Mouse (Mus musculus) liver, postnatal 0 days (tissue): Measurements from ENCODE around the gene A930009A15Rik. TPM values are rescaled to one million over a fixed set of nuclear protein-coding genes. Genes with fewer than 3 reads are reported as not detected.

ENCODE experiments used
- ATAC-seq: fragments of 200-750 bp; cut with Nextera tagmentation; 2 replicates; pipeline ENCODE4 v1.8.0; 2017; ENCODE audit warnings: mild to moderate bottlenecking, moderate library complexity
- DNase-seq: peaks from one replicate; pipeline ENCODE4 v3.0.0-alpha.2; 2016
- H3K27ac ChIP-seq: fragments of 300-500 bp; sonication (generic); 2 replicates; pipeline ENCODE4 v1.5.1; 2014; ENCODE audit warnings: antibody characterized with exemption, moderate library complexity, mild to moderate bottlenecking, low read depth
- H3K27me3 ChIP-seq: fragments of 300-500 bp; sonication (generic); 2 replicates; pipeline ENCODE4 v1.6.1; 2014; ENCODE audit warnings: low read length, control low read depth, mixed read lengths; ENCODE audit not compliant: insufficient read depth
- H3K36me3 ChIP-seq: fragments of 300-500 bp; sonication (generic); replicated peaks from 2 replicates; pipeline ENCODE4 v1.6.1; 2014; ENCODE audit warnings: mild to moderate bottlenecking, control low read depth, low read length, moderate library complexity, mixed read lengths; ENCODE audit not compliant: insufficient read depth
- H3K4me1 ChIP-seq: fragments of 300-500 bp; sonication (generic); 2 replicates; pipeline ENCODE4 v1.6.1; 2014; ENCODE audit warnings: antibody characterized with exemption, mild to moderate bottlenecking, control low read depth; ENCODE audit not compliant: insufficient read depth
- H3K4me2 ChIP-seq: fragments of 300-500 bp; sonication (generic); 2 replicates; pipeline ENCODE4 v1.6.1; 2014; ENCODE audit warnings: low read depth, mild to moderate bottlenecking, low read length, moderate library complexity, mixed read lengths
- H3K4me3 ChIP-seq: fragments of 300-500 bp; sonication (generic); 2 replicates; pipeline ENCODE4 v1.5.1; 2014; ENCODE audit warnings: low read depth, low read length
- H3K9ac ChIP-seq: fragments of 300-500 bp; sonication (generic); replicated peaks from 2 replicates; pipeline ENCODE4 v1.6.1; 2014; ENCODE audit warnings: mild to moderate bottlenecking, moderate library complexity
- H3K9me3 ChIP-seq: fragments of 300-500 bp; sonication (generic); 2 replicates; pipeline ENCODE4 v1.6.1; 2016; ENCODE audit warnings: mild to moderate bottlenecking, control low read depth, low read length, mixed read lengths
- CTCF ChIP-seq: sonication (generic); IDR thresholded peaks from 2 replicates; pipeline ENCODE4 v1.5.1; 2016; ENCODE audit warnings: antibody characterized with exemption, low read depth
- EP300 ChIP-seq: IDR thresholded peaks from 2 replicates; pipeline ENCODE4 v1.6.1; 2016; ENCODE audit warnings: antibody characterized with exemption, low read depth, mild to moderate bottlenecking
- WGBS: fragments of 180-500 bp; shearing (Covaris S2); extraction: QIAGEN DNeasy Blood & Tissue Kit; methylation state at CpG from one replicate; pipeline ENCODE4 v1.1.7; 2014; ENCODE audit not compliant: insufficient replicate concordance; 5-methylcytosine and 5-hydroxymethylcytosine counted together
- polyA plus RNA-seq: library from polyadenylated mRNA; unstranded; fragments of >200 nt; fragmentation: Nextera tagmentation; extraction: Ambion mirVana; gene quantifications from 2 replicates; pipeline ENCODE4 v1.2.1, GENCODE M21; 2015

A930009A15Rik gene
- polyA plus RNA-seq, 1 experiment from 2014 or later = 0.56 TPM

DNA sequence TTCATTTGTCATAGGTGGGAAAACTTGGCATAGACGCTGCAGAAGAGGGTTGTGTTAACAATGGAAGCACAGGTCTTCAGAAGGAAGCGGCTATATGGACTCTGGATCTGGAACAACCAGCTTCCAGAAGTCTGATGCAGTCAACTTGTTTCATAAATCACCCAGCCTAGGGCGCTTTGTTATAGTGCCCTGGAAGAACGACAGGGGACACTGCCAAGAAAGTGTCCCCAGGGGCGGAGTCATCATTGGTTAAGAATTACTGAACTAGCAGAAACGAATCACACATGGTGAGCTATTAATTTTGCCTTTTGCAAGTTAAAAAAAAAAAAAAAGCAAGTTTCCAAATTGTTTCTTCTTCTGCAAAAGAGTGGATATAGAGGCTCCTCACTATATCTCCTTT, 26.9 kb upstream of the A930009A15Rik start:
- H3K4me3 ChIP-seq = no peak overlapping the region
- no peak for TF ChIP-seq EP300
- H3K4me1 ChIP-seq = no peaks in the 10 kb centered on the region
- 76% methylated on average over 6 of the region's 6 CpGs for WGBS
- no peak overlapping the region for H3K4me2 ChIP-seq
- no peaks in the 10 kb centered on the region for H3K27me3 ChIP-seq
- H3K9me3 ChIP-seq = no peaks in the 10 kb centered on the region
- no peak for ATAC-seq
- H3K36me3 ChIP-seq = no peaks in the 10 kb centered on the region
- H3K9ac ChIP-seq = no peak overlapping the region
- no peak overlapping the region for H3K27ac ChIP-seq
- no peak for DNase-seq

DNA sequence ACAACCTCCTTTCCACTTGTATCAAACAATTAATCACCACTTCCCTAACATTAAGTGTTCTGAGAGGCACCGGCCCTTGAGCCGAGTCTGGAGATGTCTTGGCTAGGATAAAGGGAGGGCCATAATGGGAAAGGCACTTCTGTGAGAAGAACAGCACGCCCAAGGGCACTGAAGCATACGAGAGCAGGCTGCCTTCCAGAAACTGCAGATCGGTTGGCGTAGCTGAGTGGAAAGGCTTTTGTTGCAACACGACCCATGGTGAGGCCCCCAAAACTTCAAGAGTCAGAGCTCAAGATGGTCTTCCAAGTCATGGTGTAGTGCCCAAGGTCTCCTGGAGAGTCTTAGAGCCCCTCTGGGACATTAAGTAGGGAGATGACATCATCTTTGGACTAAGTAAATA, 19.5 kb upstream of the A930009A15Rik start:
- Histone ChIP-seq H3K9me3 (no peaks in the 10 kb centered on the region), H3K4me3 (no peak overlapping the region), H3K4me1 (no peaks in the 10 kb centered on the region), H3K36me3 (no peaks in the 10 kb centered on the region), H3K4me2 (no peak overlapping the region), H3K9ac (no peak overlapping the region), H3K27me3 (no peaks in the 10 kb centered on the region), H3K27ac (no peak overlapping the region)
- DNase-seq (no peak), ATAC-seq (no peak)
- TF ChIP-seq EP300 (no peak), CTCF (no peak)
- 82% methylated on average over 7 of the region's 7 CpGs for WGBS

DNA sequence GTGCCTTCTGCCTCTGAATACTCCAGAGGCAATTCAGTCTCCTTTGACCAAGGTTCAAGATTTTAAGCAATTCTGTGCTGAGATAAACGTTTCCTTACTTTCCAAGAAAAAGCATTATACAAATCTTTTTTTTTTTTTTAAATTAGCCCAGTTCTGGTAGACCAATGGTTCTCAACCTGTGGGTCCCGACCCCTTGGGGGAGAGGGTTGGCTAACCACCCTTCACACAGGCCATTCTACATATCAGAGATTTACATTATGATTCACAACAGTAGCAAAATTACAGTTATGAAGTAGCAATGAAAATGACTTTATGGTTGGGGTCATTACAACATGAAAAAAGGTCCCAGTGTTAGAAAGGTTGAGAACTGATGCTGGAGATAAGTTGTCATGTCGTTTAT, 18.7 kb upstream of the A930009A15Rik start:
- DNase-seq = no peak
- no peak overlapping the region for H3K9ac ChIP-seq
- TF ChIP-seq EP300 (no peak), CTCF (no peak)
- no peak overlapping the region for H3K4me2 ChIP-seq
- ATAC-seq = no peak
- no peak overlapping the region for H3K4me3 ChIP-seq
- H3K27ac ChIP-seq = no peak overlapping the region
- H3K9me3 ChIP-seq = no peaks in the 10 kb centered on the region
- H3K4me1 ChIP-seq = no peaks in the 10 kb centered on the region
- no peaks in the 10 kb centered on the region for H3K27me3 ChIP-seq
- 67% methylated on average over 3 of the region's 3 CpGs for WGBS
- no peaks in the 10 kb centered on the region for H3K36me3 ChIP-seq

DNA sequence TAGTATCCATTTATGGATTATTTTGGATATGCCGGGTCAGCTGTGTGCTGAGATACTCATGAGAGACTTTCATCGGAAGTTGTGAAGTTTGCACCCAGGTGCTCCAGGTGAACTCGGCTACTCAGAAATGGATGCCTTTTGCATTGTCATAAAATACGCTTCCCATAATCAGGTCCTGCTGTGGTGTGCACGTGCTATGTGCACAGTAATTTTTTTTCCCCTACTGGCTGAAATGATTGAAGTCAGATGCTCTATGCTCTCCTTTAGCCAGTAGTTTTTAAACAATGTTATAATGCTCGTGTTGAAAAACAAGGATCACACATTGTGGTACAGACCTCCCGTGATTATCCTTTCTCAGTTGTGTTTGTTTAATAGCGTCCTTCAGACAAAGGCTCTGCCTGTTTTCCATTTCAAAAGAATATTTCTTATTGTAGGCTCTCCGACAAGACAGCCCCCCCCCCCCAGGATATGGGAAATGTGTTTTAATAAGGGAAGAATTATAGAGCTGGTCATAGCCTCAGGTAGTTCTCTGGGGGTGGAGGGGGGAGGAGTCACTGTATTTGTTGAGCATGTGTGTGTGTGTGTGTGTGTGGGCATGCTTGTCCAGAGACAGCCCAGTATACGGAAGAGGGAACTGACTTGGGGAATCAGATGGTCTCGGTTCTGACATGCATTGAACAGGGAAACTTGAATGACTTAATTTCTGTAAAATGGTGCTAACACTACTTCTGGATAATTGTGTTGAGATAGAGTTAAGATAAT, 16.3 kb upstream of the A930009A15Rik start:
- H3K27me3 ChIP-seq = no peaks in the 10 kb centered on the region
- TF ChIP-seq CTCF = no peak
- no peak for TF ChIP-seq EP300
- H3K27ac ChIP-seq = no peak overlapping the region
- no peak overlapping the region for H3K4me2 ChIP-seq
- 78% methylated on average over 11 of the region's 11 CpGs for WGBS
- ATAC-seq (no peak), DNase-seq (no peak)
- no peak overlapping the region for H3K4me3 ChIP-seq
- H3K9me3 ChIP-seq = no peaks in the 10 kb centered on the region
- H3K9ac ChIP-seq = no peak overlapping the region
- H3K4me1 ChIP-seq = no peaks in the 10 kb centered on the region
- H3K36me3 ChIP-seq = no peaks in the 10 kb centered on the region

DNA sequence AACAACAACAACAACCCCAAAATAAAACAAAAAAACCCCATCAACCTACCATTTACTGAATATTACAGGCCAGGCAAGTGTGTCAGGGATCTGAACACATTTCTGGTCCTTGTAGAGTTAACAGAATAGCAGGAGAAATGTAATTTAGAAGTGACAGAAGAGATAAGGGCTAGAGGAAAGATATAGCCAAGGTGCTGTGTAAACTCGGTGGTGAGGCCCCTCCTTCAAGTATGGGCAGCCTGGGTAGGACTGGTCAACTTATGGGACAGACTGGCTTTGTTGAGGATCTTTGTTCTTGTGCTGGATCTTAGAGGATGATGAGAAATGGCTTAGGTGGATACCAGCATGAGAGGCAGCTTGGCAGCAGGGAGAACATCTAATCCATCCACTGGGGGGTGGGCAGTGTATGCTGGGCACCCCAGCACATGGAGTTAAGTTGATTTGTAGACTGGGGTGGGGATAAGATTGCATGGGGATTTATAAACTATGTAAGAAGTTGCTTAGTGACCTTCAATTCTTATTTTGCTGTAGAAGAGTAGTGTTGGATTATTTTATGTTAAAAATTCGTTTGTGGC, 14.5 kb upstream of the A930009A15Rik start:
- H3K4me3 ChIP-seq = no peak overlapping the region
- ATAC-seq (no peak), DNase-seq (no peak)
- H3K27me3 ChIP-seq = no peaks in the 10 kb centered on the region
- no peaks in the 10 kb centered on the region for H3K4me1 ChIP-seq
- no peak overlapping the region for H3K9ac ChIP-seq
- no peaks in the 10 kb centered on the region for H3K36me3 ChIP-seq
- TF ChIP-seq CTCF (no peak), EP300 (no peak)
- no peak overlapping the region for H3K4me2 ChIP-seq
- WGBS = 33% methylated on average over 2 of the region's 2 CpGs
- no peak overlapping the region for H3K27ac ChIP-seq
- H3K9me3 ChIP-seq = no peaks in the 10 kb centered on the region

DNA sequence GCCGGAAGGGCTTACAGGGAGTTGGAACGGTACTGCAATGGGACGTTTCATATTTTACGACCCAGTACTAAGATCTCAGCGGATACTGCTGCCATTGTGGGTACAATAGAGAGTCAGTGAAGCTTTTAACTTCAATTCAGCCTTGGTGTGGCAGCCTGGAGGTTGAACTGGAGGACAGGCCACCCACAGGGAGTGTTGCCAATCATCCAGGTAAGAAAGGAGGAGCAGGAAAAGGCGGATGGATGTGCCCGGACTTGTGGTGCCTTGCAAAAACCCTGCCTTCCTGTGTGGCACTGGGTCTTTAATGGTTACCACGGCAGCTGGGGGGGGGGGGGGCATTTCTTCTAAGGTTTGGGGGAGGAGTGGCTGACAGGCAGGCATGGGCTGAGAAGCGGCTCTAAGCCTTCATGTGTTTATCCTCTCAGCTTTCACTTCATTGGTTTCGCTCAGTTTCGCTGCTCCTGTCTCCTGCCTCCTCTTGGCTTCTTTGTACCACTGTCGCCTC, 13.0 kb upstream of the A930009A15Rik start:
- ATAC-seq (no peak), DNase-seq (no peak)
- no peak for TF ChIP-seq EP300
- TF ChIP-seq CTCF = no peak
- H3K4me3 ChIP-seq = no peak overlapping the region
- H3K4me1 ChIP-seq = no peaks in the 10 kb centered on the region
- H3K9me3 ChIP-seq = no peaks in the 10 kb centered on the region
- 63% methylated on average over 12 of the region's 12 CpGs for WGBS
- no peak overlapping the region for H3K4me2 ChIP-seq
- no peak overlapping the region for H3K9ac ChIP-seq
- H3K36me3 ChIP-seq = no peaks in the 10 kb centered on the region
- no peaks in the 10 kb centered on the region for H3K27me3 ChIP-seq
- no peak overlapping the region for H3K27ac ChIP-seq
